Mouse (Mus musculus) NIH3T3 (cell line): ENCODE measurements around the gene Megf8.

Experiments used
- DNase-seq: peaks from one replicate; pipeline ENCODE4 v3.0.0-alpha.2; 2012; ENCODE audit warnings: low read depth

Megf8 gene

DNA sequence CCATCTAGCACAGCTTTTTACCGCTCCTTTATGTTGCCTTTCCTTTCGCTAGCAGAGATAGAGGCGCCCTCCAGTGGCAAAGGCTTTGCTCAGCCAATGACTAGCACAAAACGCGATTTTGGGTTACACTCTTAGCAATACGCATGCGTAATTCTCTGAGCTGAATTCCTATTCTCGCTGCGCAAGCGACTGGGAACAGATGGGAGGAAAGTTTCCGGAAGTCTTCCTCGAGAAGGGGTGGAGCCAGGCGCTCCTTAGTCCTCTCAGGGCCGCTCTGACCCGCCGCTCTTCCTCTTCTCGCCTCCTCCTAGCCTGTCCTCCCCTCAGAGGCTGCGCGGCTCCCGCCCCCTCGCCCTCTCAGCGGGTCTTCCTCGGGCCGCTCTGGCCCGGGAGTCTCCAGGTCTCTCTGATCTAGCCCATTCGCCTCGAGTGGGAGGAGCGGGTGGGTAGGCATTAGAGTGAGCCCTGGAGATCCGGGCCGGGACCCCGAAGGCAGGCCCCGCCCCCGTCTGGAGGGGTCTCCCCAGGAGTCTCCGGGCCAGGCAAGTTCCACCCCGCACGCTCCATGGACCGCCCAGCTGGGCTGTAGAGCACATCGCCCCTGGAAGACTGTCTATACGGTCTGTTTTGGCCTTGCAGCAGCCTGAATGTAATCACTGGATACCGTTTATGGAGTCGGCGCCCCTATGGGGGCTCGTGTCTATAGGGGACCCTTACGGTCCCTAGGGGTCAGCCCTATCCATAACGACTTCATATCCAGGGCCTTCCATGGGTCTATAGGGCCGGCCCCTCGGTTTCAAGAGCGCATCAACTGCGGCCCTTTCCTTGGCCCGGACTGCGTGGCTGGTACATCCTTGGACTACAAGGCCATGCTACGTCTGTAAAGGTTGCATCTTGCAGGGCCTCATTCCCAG lies at the start of gene Megf8:
Gene Megf8, plus strand, starts transcription at position 633 of the 914 bp plus-strand sequence.
- peak; percentile 98 for DNase-seq

DNA sequence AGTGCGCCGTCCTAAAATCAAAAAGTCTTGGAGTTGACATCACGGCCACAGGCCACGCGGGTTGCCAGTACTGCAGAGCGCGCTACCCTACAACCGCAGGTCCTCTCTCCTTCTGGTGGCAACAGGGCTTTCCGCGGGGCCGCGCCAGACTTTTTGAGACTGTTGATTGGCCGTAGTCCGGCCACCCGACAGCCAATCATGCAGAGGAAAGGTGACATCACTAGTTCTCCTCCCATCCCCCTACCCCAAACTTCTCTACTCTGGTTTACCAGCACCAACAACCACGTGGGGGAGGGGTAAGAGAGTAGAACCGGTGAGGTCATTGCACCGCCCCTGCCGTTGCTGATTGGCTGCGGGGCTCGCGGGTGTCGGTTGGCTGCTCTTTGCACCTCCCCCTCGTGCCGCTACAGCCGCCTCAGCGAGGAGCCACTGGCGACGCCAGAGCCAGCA lies 49.6 kb upstream of the Megf8 start, which contains the start of gene Cic:
Gene Cic, plus strand, starts transcription at position 404 of the 450 bp plus-strand sequence.
- DNase-seq, result peak; percentile 99

DNA sequence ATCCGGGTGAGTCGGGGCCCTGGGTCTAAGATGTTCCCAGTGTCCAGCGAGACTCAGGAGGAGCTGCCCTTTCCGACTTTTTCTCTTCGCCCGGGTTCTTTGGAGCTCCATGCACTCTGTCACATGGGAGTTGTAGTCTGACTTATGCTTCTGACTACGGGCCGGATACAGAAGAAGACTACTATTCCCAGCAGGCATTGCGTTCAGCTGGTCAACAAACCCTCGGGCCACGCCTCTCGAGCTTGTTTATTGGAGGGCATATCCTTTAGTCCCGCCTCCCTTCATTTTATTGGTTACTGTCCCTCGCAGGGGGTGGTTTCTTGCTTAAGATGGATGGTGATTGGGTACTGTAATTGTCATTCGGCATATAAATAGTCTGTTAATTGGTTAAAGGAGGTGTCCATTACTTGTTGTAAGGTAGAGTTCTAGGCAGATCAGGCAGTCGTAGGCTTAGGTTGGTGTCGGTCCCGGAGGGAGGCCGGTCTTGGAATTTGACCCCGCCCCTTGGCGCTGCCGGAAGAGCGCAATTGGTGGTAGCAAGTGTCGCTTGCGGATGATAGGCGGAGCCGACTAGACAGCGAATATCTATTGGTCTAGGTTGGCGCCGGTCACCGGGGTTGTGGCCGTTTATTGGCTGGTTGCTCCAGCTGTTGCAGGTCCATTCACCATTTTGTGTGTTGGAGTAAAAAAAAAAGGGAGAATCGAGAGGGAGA lies 49.1 kb upstream of the Megf8 start:
- peak; percentile 100 for DNase-seq

DNA sequence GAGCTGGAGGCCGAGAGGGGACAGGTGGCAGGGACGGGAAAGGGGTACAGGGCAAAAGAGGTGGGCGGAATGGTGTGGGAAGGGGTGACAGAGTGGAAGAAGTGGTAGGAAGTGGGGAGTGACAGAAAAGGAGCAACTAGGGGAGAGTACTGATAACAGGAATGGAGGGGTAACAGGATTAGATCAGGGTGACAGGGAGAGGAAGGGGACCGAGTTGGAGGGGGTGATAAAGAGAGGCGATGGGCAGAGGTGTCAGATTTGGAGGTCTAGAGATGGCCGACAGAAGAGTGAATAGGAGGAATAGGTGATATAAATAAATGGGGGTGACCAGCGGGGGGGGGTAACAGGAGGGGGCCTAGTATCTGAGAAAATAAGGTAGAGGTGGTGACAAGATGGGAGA lies 48.4 kb upstream of the Megf8 start:
- no peak for DNase-seq

DNA sequence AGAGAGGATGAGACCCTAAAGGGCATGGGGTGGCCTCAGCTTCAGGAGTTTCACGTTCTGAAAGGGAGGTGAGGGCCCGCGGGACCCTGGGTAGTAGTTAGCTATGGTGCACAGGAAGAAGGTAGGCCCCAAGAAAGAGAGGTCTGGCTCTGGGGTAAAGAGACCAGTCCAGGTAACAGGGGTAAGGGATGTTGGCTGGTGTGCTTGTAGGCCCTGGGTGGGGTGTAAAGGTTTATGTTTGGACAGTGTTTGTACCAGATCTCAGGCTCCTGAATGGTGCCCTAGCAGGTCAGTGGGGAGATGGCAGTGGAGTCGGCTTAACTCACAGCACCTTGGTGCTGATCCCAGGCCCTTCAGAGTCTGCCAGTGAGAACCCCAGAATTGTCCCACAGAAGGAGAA lies 47.9 kb upstream of the Megf8 start:
- DNase-seq, result no peak

DNA sequence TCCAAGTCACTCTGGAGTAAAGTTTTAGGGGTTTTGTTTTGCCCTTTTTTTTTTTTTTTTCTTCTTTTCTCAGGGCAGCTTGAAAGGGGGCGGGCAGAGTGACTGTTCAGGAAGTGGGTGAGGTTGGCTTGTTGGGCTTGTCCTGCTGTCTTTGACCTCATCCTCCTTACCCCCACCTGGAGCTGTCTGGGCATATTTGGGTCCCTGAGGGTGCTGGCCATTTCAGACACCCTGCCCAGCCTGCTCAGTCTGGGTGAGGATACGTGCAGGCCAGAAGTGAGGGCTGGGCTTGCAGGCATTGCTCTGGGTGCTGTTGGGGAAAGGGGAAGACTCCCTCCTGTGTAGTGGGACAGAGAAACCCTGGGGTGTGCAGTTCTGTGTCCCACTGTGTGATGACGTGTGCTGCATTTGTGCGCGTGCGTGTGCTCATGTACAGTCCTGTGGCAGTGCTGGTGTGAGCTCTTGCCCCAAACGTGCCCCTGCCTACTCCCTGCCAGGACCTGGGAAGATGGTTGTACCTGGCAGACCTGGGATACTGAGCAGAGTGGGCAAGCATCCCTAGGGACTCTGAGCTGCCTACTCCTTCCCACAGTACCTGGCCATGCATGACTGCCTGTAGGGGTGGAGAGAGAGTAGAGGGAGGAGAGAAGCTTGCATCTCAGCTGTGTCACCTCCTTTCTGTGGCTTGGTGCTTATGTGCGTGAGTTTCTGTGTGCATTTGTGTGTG lies 47.3 kb upstream of the Megf8 start:
- DNase-seq, result no peak

DNA sequence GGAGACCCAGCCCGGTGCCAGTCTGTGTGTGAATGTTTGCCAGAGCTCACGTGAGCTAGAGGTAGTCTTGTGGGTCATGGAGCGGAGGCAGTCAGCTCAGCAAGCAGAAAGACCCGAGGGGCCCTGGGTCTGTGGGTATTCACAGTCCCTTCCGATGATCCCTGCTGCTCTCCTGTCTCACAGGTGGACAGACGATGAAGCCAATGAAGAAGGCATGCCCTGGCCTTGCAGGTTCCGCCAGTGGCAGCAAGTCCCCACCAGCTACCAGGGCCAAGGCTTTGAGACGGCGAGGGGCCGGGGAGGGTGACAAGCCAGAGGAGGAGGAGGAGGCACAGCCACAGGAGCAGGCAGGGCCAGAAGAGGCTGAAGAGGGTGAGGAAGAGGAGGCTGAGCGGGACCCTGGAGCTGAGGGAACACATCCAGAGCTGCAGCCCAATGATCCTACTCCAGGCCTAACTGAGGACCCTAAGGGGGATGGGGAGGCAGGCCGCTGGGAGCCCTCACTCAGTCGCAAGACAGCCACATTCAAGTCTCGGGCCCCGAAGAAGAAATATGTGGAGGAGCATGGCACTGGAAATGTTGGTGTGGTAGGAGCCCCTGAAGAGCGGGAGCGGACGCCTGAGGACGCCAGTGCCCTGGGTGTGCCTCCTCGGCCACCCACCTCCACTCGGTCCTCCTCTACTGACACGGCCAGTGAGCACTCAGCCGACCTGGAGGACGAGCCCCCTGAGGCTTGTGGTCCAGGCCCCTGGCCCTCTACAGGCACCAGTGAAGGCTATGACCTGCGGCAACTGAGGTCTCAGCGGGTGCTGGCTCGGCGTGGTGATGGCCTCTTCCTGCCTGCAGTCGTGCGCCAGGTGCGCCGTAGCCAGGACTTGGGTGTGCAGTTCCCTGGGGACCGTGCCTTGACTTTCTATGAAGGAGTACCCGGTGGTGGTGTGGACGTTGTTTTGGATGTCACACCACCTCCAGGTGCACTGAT lies 46.0 kb upstream of the Megf8 start:
- DNase-seq, result no peak

DNA sequence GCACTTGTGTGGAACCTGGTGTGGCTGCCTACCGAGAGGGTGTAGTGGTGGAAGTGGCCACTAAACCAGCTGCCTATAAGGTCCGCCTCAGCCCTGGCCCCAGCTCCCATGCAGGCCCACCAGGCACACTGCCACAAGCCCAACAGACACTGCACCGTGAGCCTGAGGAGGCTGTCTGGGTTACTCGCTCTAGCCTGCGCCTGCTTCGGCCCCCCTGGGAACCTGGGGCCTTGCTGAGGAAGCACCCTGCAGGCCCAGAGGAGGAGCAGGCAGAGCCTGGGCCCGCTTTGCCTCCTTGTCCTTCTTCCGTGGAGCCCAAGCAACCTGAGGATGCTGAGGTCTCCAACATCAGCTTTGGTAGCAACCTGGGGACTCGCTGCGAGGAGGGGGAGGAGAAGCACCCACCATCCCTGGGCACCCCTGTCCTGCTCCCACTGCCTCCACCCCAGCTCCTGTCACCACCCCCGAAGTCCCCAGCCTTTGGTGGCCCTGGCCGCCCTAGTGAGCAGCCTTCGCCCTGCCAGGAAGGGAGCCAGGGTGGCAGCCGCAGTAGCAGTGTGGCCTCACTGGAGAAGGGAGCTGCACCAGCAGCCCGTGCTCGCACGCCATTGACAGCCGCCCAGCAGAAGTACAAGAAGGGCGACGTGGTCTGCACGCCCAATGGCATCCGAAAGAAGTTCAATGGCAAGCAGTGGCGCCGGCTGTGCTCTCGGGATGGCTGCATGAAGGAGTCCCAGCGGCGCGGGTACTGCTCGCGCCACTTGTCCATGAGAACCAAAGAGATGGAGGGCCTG lies 45.1 kb upstream of the Megf8 start:
- DNase-seq, result no peak

DNA sequence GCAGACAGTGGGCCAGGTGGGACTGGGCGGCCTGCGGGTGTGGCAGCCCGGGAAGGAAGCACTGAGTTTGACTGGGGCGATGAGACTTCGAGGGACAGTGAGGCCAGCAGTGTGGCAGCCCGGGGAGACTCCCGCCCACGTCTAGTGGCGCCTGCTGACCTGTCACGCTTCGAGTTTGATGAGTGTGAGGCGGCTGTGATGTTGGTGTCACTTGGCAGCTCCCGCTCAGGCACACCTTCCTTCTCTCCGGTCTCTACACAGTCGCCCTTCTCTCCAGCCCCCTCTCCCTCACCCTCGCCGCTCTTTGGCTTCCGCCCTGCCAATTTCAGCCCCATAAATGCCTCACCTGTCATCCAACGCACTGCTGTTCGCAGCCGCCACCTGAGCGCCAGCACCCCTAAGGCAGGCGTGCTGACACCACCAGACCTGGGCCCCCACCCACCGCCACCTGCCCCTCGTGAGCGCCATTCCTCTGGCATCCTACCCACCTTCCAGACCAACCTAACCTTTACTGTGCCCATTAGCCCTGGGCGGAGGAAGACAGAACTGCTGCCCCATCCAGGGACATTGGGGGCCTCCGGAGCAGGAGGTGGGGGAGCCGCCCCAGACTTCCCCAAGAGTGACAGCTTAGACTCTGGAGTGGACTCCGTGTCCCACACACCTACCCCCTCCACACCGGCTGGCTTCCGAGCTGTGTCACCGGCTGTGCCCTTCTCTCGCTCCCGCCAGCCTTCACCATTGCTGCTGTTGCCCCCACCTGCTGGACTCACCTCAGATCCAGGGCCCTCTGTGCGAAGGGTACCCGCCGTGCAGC lies 44.3 kb upstream of the Megf8 start:
- no peak for DNase-seq

DNA sequence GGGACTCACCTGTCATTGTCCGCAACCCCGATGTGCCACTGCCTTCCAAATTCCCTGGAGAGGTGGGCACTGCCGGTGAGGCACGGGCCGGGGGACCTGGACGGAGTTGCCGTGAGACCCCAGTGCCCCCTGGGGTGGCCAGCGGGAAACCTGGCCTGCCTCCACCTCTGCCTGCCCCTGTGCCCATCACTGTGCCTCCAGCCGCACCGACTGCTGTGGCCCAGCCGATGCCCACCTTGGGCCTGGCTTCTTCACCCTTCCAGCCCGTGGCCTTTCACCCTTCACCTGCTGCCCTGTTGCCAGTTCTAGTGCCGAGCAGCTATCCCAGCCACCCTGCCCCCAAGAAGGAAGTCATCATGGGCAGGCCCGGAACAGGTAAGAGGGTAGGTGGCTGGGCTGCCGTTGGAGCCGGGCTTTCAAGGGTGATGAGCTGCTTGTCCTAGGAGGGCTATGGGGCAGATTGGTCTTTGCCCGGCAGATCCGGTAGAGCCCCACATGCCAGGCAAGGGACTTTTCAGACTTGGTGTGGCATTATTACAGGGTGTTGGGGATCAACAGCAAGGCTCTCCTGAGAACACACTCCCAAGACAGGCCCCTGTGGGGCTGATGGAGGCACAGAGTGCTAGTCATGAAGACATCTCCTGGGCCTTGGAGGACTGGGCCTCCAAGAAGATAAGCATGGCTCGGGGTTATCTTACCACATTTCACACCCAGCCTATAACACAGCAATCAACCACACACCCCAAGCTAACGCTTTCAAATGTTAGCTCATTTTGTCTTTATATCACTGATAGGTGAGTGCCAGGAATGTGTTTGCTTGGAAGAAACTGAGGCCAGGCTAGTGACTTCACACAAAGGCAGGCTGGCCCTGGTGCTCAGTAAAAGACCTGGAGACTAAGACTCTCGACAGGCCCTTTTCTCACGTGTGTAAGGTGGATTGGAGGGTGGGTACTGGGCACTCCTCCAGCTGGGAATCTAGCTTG lies 43.4 kb upstream of the Megf8 start:
- no peak for DNase-seq

DNA sequence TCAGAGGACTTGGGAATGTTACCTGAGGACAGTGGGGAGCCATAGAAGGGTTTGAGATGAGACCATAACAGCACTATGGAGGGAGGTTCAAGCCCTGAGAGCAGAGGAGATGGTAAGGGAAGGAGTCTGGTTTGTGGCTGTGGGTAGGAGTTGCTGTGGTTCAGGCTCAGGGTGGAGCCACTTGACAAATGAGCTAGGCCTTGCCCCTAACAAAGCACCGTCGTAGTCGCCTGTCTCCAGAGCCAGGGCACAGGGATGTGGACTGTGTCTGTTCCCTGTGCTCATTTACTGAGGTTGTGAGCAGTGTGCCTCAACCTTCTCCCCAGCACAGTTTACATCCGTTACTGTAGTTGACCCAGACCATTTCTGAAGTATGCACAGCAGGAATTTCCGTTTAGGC lies 42.4 kb upstream of the Megf8 start:
- no peak for DNase-seq

DNA sequence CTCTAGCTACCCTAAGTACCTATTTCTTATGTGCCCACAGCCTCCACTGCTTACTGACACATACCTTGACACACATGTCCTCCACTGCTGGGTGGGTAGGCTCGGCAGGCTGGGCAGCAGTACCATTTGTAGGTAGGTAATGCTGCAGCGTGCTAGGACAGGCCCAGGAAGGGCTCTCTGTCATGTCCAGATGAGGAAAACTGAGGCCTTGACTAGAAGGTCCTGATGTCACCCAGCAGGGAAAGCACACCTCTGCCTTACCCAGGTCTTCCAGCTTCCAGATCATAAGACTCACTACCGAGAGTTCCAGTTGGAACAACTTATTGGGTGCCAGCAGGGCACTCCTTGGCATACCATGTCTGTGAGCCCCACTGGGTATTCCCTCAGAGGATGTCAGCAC lies 42.0 kb upstream of the Megf8 start:
- no peak for DNase-seq

DNA sequence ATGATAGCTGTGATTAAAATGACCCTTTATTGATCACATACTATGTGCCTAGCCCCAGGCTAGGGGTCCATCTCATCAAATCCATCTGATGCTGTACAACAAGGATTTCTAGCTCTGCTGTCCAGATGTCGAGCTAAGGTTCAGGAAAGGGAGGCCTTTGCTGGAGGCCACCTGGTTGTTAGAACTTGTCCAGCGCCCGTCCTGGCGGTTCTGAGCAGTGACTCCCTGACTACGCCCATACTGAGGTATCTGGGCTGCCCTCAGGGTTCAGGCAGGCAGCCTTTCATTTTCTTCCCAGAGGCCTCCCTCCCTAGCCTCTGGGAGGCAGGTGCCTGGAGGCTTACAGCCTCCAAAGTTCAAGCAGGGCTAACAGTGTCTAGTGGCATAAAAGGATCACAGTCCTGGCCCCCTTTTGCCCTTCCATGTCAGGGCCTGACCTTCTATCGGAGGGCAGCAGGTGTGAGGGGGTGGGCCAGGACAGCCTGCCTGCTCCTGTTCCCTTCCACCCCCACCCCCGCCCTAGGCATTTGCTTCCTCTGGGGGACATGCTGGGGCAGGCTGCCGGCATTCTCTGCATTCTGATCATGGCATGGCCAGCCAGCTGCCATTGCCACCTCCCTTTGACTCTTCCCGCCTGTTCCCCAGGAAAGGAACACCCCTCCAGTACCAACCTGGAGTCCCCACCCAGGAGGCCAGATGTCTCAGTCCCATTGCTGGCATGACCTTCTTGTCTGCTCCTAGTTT lies 41.2 kb upstream of the Megf8 start:
- DNase-seq, result no peak

DNA sequence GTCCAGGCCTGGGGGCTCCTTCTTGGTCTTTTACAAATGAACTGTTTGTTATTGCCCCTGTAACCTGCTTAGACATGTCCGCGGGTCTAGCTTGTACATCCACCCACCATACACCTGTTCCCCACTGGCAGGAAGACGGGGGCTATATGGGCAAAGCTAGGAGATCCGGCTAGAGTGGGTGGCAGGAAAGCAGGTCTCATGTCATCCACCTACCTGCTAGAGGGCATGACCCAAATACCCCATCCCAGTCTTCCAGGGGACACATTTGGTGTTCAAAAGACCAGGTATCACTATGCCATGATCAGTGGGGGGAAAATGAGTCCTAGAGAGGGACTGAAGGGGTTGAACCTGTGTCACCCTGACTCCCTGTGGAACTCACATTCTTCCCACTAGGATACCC lies 39.6 kb upstream of the Megf8 start:
- no peak for DNase-seq

DNA sequence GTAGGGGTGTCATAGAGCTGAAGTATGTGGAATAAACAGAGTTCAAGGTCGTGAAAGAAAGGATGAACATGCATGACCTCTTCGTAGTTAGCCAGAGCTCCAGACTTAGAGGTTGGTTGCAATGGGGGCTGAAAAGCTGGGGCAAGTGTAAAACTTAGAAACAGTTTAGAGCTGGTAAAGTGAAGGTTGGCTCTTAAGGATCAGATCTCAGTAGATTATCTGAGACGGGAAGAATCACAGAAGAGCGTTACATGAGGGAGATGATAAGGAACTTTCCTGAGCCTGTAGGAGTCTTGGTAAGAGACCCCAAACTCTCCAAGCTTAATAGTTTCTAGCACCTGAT lies 39.0 kb upstream of the Megf8 start:
- DNase-seq, result no peak

DNA sequence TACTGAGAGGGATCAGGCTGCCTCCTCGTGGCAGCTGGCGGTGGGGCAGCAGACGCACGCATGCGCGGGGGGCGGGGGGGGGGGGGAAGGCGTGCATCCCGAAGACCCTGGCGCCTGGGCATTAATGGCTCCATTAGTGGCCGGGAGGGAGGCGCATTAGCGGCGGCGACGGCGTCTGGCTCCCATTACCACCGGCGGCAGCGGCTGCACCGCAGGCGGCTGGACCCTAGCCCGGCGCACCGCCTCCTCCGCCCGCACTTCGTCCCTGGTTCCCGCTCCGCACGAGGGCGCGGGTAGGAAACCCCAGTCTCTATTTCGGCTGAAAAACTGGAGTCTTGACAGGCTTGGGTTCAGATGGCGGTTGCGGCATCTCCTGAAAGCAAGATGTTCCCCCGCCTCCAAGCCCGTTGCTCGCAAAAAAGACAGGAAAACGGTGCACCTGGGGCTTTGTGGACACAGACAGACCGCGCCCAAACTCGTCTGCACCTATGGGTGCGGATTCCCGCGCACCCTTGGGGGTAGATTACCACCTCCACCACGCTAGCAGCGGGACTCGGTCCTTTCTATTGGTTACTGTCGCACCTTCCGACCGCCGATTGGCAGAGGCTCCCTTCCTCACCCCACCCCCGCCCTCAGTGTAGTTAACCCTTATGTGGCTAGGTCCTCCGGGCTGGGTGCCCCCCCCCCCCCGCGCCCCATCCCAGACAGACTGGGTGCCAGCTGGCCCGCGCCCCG lies 38.5 kb upstream of the Megf8 start:
- DNase-seq, result peak; percentile 87
